12 mouse cellular contexts compared by ENCODE assay signal in genomic region chr17:32785656-32786055, GRCm38 (mm10). TPM values are rescaled to one million over a fixed set of nuclear protein-coding genes. Genes with fewer than 3 reads are reported as not detected.
DNase-seq lines count a peak whose midpoint lies in the region; ATAC-seq and TF ChIP-seq lines count a peak whose summit lies in the region.
"Had no signal": no experiment of that assay in that cellular context is flagged by ENCODE, and none has a peak within 500 bp of the region (broad histone marks: within the 10 kb centered on the region; RNA-seq: fewer than 3 reads in every experiment).

No protein-coding gene starts in this region.

- TF ChIP-seq POLR2A in heart, adult 2 months (IDR thresholded peaks at IDR 0.05; ENCODE audit: insufficient read depth, low read depth, low read length) = no peak

- no peaks in the 10 kb centered on the region for H3K27me3 ChIP-seq in heart, embryonic 13.5 days (replicated peaks)
- H3K27me3 ChIP-seq in heart, adult 2 months (ENCODE audit: control insufficient read depth, insufficient read depth, low read length) = no peaks in the 10 kb centered on the region
- H3K27me3 ChIP-seq in liver, embryonic 13.5 days = no peaks in the 10 kb centered on the region
- no peaks in the 10 kb centered on the region for H3K27me3 ChIP-seq in hindbrain, embryonic 15.5 days
- H3K27me3 ChIP-seq: liver, embryonic 15.5 days had no signal

- no peaks in the 10 kb centered on the region for H3K9me3 ChIP-seq in heart, embryonic 13.5 days
- H3K9me3 ChIP-seq in liver, embryonic 13.5 days (replicated peaks) = no peaks in the 10 kb centered on the region
- H3K9me3 ChIP-seq in hindbrain, embryonic 15.5 days = no peaks in the 10 kb centered on the region
- H3K9me3 ChIP-seq: liver, embryonic 15.5 days had no signal

- 80% methylated on average over 3 of the region's 3 CpGs for WGBS in heart, embryonic 13.5 days
- 77% methylated on average over 3 of the region's 3 CpGs for WGBS in heart, adult 2 months
- 92% methylated on average over 3 of the region's 3 CpGs for WGBS in liver, embryonic 13.5 days (ENCODE audit: insufficient replicate concordance)
- 92% methylated on average over 3 of the region's 3 CpGs for WGBS in hindbrain, embryonic 15.5 days

- H3K27ac ChIP-seq in heart, embryonic 13.5 days (replicated peaks) = no peak overlapping the region
- H3K27ac ChIP-seq in heart, adult 2 months = no peak overlapping the region
- no peak overlapping the region for H3K27ac ChIP-seq in liver, embryonic 13.5 days
- H3K27ac ChIP-seq in hindbrain, embryonic 15.5 days (replicated peaks) = no peak overlapping the region
- H3K27ac ChIP-seq: liver, embryonic 15.5 days had no signal

- H3K9ac ChIP-seq in heart, embryonic 13.5 days = peak overlapping the region; percentile 53; the same call in 1 of the 2 replicates
- H3K9ac ChIP-seq in heart, adult 2 months (ENCODE audit: low read depth, low read length) = no peak overlapping the region
- H3K9ac ChIP-seq in liver, embryonic 13.5 days = no peak overlapping the region
- H3K9ac ChIP-seq in hindbrain, embryonic 15.5 days = no peak overlapping the region
- H3K9ac ChIP-seq: liver, embryonic 15.5 days had no signal

- no peak for DNase-seq in heart, adult 2 months
- DNase-seq in liver, embryonic 13.5 days = no peak
- no peak for DNase-seq in liver
- peak; percentile 25 for DNase-seq in skeletal muscle tissue, adult 2 months (ENCODE audit: low read depth, low spot score)
- DNase-seq in layer of hippocampus, postnatal 14 days (ENCODE audit: low spot score in 2 of 2) = no peak
- no peak for DNase-seq in frontal cortex, postnatal 14 days (ENCODE audit: low spot score in 2 of 2)
- DNase-seq: cerebellum, postnatal 25 days; right cerebral cortex, adult 18-20 months had no signal

- H3K4me2 ChIP-seq in heart, embryonic 13.5 days = peak overlapping the region; percentile 79
- H3K4me2 ChIP-seq in liver, embryonic 13.5 days = peak overlapping the region; percentile 18; the same call in 1 of the 2 replicates
- H3K4me2 ChIP-seq in hindbrain, embryonic 15.5 days = peak overlapping the region; percentile 72

- no peak for TF ChIP-seq CTCF in heart, adult 2 months (IDR thresholded peaks at IDR 0.05)

- TF ChIP-seq EP300 in heart, adult 2 months (IDR thresholded peaks at IDR 0.05; ENCODE audit: insufficient read depth, low read depth, low read length) = no peak

- H3K79me2 ChIP-seq in heart, adult 2 months (replicated peaks; ENCODE audit: control insufficient read depth, insufficient read depth, low read length) = peaks cover 16% of the 10 kb centered on the region

- no peak overlapping the region for H3K4me3 ChIP-seq in heart, embryonic 13.5 days
- H3K4me3 ChIP-seq in heart, adult 2 months = no peak overlapping the region
- no peak overlapping the region for H3K4me3 ChIP-seq in liver, embryonic 13.5 days (replicated peaks)
- no peak overlapping the region for H3K4me3 ChIP-seq in hindbrain, embryonic 15.5 days

- intact Hi-C loops in heart, adult 2 months (cut with DNase I) = loop anchor here (5.0 to 10.0 kb wide), 2 partner anchors 162 to 309 kb away; partner anchors contain the start of gene Cyp4f13

- H3K36me3 ChIP-seq in heart, embryonic 13.5 days = peaks cover 46% of the 10 kb centered on the region
- H3K36me3 ChIP-seq in heart, adult 2 months (ENCODE audit: control insufficient read depth, insufficient read depth, low read length) = peaks cover 23% of the 10 kb centered on the region
- H3K36me3 ChIP-seq in liver, embryonic 13.5 days = peaks cover 38% of the 10 kb centered on the region
- peaks cover 16% of the 10 kb centered on the region for H3K36me3 ChIP-seq in hindbrain, embryonic 15.5 days

- peaks cover 24% of the 10 kb centered on the region for H3K4me1 ChIP-seq in heart, embryonic 13.5 days
- peaks cover 10% of the 10 kb centered on the region for H3K4me1 ChIP-seq in heart, adult 2 months (ENCODE audit: control insufficient read depth, insufficient read depth, low read length)
- H3K4me1 ChIP-seq in liver, embryonic 13.5 days (replicated peaks) = peaks cover 22% of the 10 kb centered on the region
- H3K4me1 ChIP-seq in hindbrain, embryonic 15.5 days (replicated peaks) = peaks cover 28% of the 10 kb centered on the region

- no peak for ATAC-seq in heart, embryonic 13.5 days (ENCODE audit: extremely low read depth, insufficient number of reproducible peaks, low FRiP score, low TSS enrichment)
- ATAC-seq in liver, embryonic 13.5 days (ENCODE audit: low read depth) = no peak
- ATAC-seq in hindbrain, embryonic 15.5 days (ENCODE audit: low FRiP score, low read depth) = no peak
- ATAC-seq: CD4-positive, CD25-positive, alpha-beta regulatory T cell, adult 4 months had no signal

RNA-seq across cellular contexts. Expression of gene Zfp871, which starts 2.4 kb away (rescaled TPM):
- polyA plus RNA-seq in heart, embryonic 13.5 days (2015; fragmentation: Nextera tagmentation; extraction: Ambion mirVana) = 12.1 and 17.3 TPM in 2 replicates
- total RNA-seq in heart, adult 2 months (2021) = 10 to 100 TPM; 25.7 to 27.3 TPM
- 8.6 and 17.5 TPM in 2 replicates for polyA plus RNA-seq in heart, adult 2 months (2012; rRNA removed)
- polyA plus RNA-seq in liver, embryonic 13.5 days (2015; fragmentation: Nextera tagmentation; extraction: Ambion mirVana) = 10.1 and 12.4 TPM in 2 replicates
- polyA plus RNA-seq in hindbrain, embryonic 15.5 days (2015; fragmentation: Nextera tagmentation; extraction: Ambion mirVana) = 35.7 and 36.2 TPM in 2 replicates
- total RNA-seq in layer of hippocampus, postnatal 14 days (2021) = 10 to 100 TPM; 80.3 to 82.6 TPM

RNA-seq across cellular contexts. Expression of gene Zfp811, which starts 24.1 kb away (rescaled TPM):
- polyA plus RNA-seq in heart, embryonic 13.5 days (2015; fragmentation: Nextera tagmentation; extraction: Ambion mirVana) = 1.2 and 1.3 TPM in 2 replicates
- under 1 TPM; 0.18 to 0.23 TPM for total RNA-seq in heart, adult 2 months (2021)
- polyA plus RNA-seq in heart, adult 2 months (2012; rRNA removed) = 0.06 and 0.32 TPM in 2 replicates
- polyA plus RNA-seq in liver, embryonic 13.5 days (2015; fragmentation: Nextera tagmentation; extraction: Ambion mirVana) = 0.09 and 0.15 TPM in 2 replicates
- polyA plus RNA-seq in hindbrain, embryonic 15.5 days (2015; fragmentation: Nextera tagmentation; extraction: Ambion mirVana) = 47.0 and 50.7 TPM in 2 replicates
- 10 to 100 TPM in 1 of 2 experiments, 1 to 10 TPM in 1; 7.9 to 10.4 TPM for total RNA-seq in layer of hippocampus, postnatal 14 days (2021)

RNA-seq across cellular contexts. Expression of gene Zfp799, which starts 44.4 kb away (rescaled TPM):
- polyA plus RNA-seq in heart, embryonic 13.5 days (2015; fragmentation: Nextera tagmentation; extraction: Ambion mirVana) = 7.8 and 8.1 TPM in 2 replicates
- 10 to 100 TPM in 1 of 2 experiments, 1 to 10 TPM in 1; 9.0 to 10.6 TPM for total RNA-seq in heart, adult 2 months (2021)
- polyA plus RNA-seq in heart, adult 2 months (2012; rRNA removed) = 2.4 and 7.7 TPM in 2 replicates
- polyA plus RNA-seq in liver, embryonic 13.5 days (2015; fragmentation: Nextera tagmentation; extraction: Ambion mirVana) = 1.7 and 2.0 TPM in 2 replicates
- 17.9 and 18.4 TPM in 2 replicates for polyA plus RNA-seq in hindbrain, embryonic 15.5 days (2015; fragmentation: Nextera tagmentation; extraction: Ambion mirVana)
- total RNA-seq in layer of hippocampus, postnatal 14 days (2021) = 10 to 100 TPM; 23.0 to 26.0 TPM

Comparison
In these comparisons a context has a peak if more than half of its experiments do, and no peak if none do; other contexts are left out.
1. H3K4me2 ChIP-seq: peak in every context shown above with its lines; median percentile 79 in heart, embryonic 13.5 days; 72 in hindbrain, embryonic 15.5 days; 18 in liver, embryonic 13.5 days.
2. RNA of gene Zfp811, which starts 24.1 kb away (polyA plus RNA-seq): 47.0 to 50.7 TPM in hindbrain, embryonic 15.5 days; 1.2 to 1.3 TPM in heart, embryonic 13.5 days, 0.09 to 0.15 TPM in liver, embryonic 13.5 days and 0.06 to 0.32 TPM in heart, adult 2 months; every median in the first group is over 10 times any median in the second.